Mouse (Mus musculus): Measurements from ENCODE around the gene Gm10135. TPM values are rescaled to one million over a fixed set of nuclear protein-coding genes. Genes with fewer than 3 reads are reported as not detected.
"Not testable (repeated sequence)": the region's sequence is repeated elsewhere in the genome, so short reads cannot be mapped to it uniquely, and the experiment has no call there.

Gm10135 gene
- total RNA-seq, 2 experiments from 2014 or later: 5.1 TPM; not detected in 1

- no peak for ATAC-seq (ENCODE audit: poor library complexity, severe bottlenecking)
Measured at GRCm38 (mm10) chr5:72965706-72966105, 8.8 kb downstream of the Gm10135 start.

GRCm38 (mm10) chr5:72960096-72960495, 14.4 kb downstream of the Gm10135 start:
- ATAC-seq (ENCODE audit: poor library complexity, severe bottlenecking): no peak

- ATAC-seq (ENCODE audit: poor library complexity, severe bottlenecking): no peak
Measured at GRCm38 (mm10) chr5:72957281-72957680, 17.2 kb downstream of the Gm10135 start.

DNA sequence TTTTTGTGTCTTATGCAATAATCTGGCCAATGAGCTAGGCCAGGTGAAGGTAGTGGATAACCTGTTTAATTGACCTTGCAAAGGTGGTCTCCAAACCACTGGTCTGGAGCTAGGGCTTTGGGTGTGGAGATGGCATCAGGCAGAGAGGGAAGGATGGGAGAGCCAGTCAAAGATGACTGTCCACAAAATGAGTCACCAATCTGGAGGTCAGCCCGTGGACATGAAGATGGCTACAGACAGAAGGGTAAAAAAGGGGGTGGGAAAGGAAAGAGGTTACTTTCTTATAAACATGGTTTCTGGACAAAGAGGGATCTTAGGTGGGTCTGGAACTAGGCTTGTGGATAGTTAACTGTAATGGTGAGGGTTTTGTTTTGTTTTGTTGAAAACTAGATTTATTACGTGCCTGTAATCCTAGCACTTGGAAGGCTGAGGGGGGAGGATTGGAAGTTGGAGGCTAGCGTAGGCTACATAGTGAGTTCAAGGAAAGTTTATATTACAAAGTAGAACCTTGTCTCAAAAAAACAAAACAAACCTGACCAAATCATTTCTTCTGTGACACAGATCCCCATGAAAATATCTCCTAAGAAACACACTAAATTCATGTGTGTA, 20.4 kb downstream of the Gm10135 start:
- no peak for ATAC-seq (ENCODE audit: poor library complexity, severe bottlenecking)

DNA sequence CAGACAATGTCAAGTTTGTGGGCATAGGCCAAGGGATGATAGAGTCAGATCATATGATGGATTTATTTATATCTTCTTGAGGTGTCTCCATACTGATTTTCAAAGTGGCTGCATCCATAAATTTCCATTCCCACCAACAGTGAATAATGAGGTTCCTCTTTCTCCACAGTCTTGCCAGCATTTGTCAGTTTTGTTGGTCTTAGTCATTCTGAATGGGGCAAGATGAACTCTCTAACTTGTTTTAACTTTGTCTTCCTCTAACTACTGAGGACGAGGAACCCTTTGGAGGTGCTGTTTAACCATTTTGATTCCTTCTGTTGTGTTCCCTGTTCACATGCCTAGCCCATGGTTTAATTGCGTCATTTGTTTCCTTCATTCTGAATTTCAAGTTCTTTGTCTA, 24.2 kb downstream of the Gm10135 start:
- 0 out of 2 replicates have a peak, but pooled peaks have one; percentile 24 for ATAC-seq (ENCODE audit: poor library complexity, severe bottlenecking)

DNA sequence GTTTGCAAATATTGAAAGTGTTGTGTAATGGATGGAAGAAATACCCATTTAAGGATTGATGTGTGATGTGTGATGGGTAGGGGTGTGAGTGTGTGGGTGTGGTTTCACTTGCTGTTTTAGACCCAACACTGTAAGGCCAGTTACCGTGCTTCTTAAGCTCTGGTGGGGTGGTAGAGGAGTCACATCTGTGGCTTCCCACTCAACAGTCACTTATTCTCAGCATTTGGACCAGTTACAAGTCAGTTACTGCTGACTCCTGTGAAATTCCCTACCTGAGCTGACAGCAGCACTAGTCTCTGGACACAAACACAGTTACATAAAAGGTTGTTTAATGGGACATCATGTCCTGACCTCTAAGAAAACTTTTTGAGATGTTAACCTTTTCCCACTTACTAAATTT, 26.4 kb downstream of the Gm10135 start:
- no peak for ATAC-seq (ENCODE audit: poor library complexity, severe bottlenecking)

GRCm38 (mm10) chr5:72940906-72941432, 33.5 kb downstream of the Gm10135 start:
- ATAC-seq (ENCODE audit: poor library complexity, severe bottlenecking): no peak

DNA sequence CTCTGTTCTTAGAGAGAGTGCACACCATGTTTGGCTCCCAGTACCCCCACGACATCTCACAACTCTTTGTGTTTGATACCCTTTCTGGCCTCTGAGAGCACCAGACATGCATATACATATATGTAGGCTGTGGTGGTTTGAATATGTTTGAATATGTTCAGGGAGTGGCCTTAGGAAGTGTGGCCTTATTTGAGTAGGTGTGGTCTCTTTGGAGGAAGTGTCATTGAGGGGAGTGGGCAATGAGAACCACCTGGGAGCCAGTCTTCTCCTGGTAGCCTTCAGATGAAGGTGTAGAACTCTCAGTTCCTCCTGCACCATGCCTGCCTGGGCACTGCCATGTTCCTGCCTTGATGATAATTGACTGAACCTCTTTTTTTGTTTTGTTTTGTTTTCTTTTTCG, 35.2 kb downstream of the Gm10135 start:
- ATAC-seq (ENCODE audit: poor library complexity, severe bottlenecking): no peak

- not testable (repeated sequence) for ATAC-seq (ENCODE audit: poor library complexity, severe bottlenecking)
Measured at GRCm38 (mm10) chr5:72938421-72938820, 36.1 kb downstream of the Gm10135 start.

DNA sequence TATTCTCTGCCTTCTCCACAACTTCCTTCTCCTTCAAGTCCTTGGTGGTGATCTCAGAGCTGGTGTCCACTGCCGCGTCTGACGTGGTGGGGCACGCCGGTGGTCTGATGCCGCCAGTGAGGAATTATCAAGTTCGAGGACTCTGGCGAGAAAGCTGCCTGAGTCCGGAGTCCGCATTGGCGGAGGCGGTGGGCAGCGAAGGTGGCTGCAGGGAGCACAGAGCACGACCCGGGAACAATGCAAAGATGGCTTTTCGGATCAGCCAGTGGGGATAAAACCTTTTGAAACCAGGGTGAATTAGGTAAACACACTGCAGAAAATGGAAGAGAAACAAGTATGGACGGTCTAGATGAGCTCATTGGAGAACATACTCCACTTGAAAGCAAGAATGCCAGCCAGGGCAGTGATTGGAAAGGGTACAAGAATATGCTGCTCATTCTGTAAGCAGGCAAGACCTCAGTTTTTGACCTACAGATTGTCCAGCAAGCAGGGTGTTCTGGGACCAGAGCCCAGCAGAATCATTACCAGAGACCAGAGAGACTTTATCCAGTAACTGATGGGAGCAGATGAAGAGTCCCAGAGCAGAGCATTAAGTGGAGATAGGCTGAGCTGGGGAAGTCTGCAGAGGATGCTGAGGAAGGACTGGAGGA, 41.4 kb downstream of the Gm10135 start:
- ATAC-seq (ENCODE audit: poor library complexity, severe bottlenecking): no peak

DNA sequence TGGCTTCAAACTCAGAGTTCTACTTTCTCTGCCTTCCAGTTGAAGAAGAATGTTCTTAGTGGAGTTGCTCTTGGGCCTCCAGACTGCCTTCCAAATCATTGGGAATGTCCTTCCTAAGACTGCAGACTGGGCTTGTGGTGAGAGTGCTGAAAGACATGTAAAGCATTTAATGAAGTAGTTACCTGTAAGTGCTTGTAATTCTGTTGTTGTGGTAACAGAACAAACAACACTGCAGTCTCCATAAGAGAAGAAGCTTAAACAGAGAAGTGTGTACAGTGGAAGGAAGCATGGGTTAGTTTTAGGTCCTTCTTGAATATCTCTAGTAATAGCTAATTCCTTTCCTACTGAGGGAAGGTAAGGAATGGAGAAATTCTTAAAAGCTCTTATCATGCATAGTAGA, 47.4 kb downstream of the Gm10135 start:
- ATAC-seq (ENCODE audit: poor library complexity, severe bottlenecking): no peak

GRCm38 (mm10) chr5:72922796-72923195, 51.7 kb downstream of the Gm10135 start:
- ATAC-seq (ENCODE audit: poor library complexity, severe bottlenecking): no peak

- ATAC-seq (ENCODE audit: poor library complexity, severe bottlenecking): no peak
Measured at GRCm38 (mm10) chr5:72921171-72921570, 53.3 kb downstream of the Gm10135 start.

DNA sequence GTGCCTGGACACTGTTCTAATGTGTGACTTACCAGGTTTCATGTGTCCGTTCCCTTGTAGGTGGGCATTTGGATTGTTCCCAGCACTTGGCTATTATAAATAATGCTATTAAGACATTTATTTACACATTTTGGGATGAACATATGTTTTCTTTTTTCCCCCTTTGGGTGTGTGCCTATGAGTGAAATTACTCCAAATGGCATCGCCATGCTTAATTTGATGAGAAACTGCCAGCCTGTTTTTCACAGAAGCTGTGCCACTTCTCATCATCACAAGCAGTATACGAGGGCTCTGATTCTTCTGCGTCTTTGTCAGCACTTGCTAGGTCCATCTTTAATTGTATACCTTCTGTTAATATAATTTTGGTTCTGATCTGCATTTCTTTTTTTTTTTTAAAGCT, 54.1 kb downstream of the Gm10135 start:
- no peak for ATAC-seq (ENCODE audit: poor library complexity, severe bottlenecking)

GRCm38 (mm10) chr5:72916851-72917250, 57.7 kb downstream of the Gm10135 start:
- no peak for ATAC-seq (ENCODE audit: poor library complexity, severe bottlenecking)

- no peak for ATAC-seq (ENCODE audit: poor library complexity, severe bottlenecking)
Measured at GRCm38 (mm10) chr5:72916048-72916447, 58.5 kb downstream of the Gm10135 start.

Other genes starting within 250 kb of the Gm10135 start
- gene Txk, start 221.9 kb downstream of the Gm10135 start, total RNA-seq (2015): 2.8 and 5.3 TPM in 2 replicates
- 2.0 and 4.2 TPM in 2 replicates for gene Txk, start 221.9 kb downstream of the Gm10135 start, total RNA-seq (2017)
- 33.4 and 38.9 TPM in 2 replicates for gene Tec, start 106.2 kb downstream of the Gm10135 start, total RNA-seq (2015)
- gene Tec, start 106.2 kb downstream of the Gm10135 start, total RNA-seq (2017): 56.6 and 64.5 TPM in 2 replicates
- gene Slain2, start 60.4 kb downstream of the Gm10135 start, total RNA-seq (2015): 61.0 and 75.2 TPM in 2 replicates
- gene Slain2, start 60.4 kb downstream of the Gm10135 start, total RNA-seq (2017): 70.6 and 73.8 TPM in 2 replicates
- not detected in 2 replicates for gene Slc10a4, start 32.2 kb upstream of the Gm10135 start, total RNA-seq (2015)
- gene Slc10a4, start 32.2 kb upstream of the Gm10135 start, total RNA-seq (2017): not detected in 2 replicates